Mouse (Mus musculus) heart, postnatal 0 days (tissue): ENCODE results near the gene Natd1. TPM values are rescaled to one million over a fixed set of nuclear protein-coding genes. Genes with fewer than 3 reads are reported as not detected.
A peak's percentile ranks its signal among the peaks of the same experiment; 100 is the strongest.

ENCODE experiments used
- ATAC-seq: fragments of 200-750 bp; cut with Nextera tagmentation; 2 replicates; pipeline ENCODE4 v1.8.0; 2017; ENCODE audit warnings: low read depth, moderate number of reproducible peaks, moderate library complexity; ENCODE audit not compliant: insufficient read depth
- DNase-seq: peaks from one replicate; pipeline ENCODE4 v3.0.0-alpha.2; 2016; ENCODE audit warnings: low spot score
- H3K27ac ChIP-seq: fragments of 300-500 bp; sonication (generic); 2 replicates; pipeline ENCODE4 v1.5.1; 2014; ENCODE audit warnings: low read depth, mild to moderate bottlenecking
- H3K27me3 ChIP-seq: fragments of 300-500 bp; sonication (generic); 2 replicates; pipeline ENCODE4 v1.6.1; 2014; ENCODE audit warnings: low read length, mixed read lengths; ENCODE audit not compliant: control insufficient read depth, insufficient read depth
- H3K36me3 ChIP-seq: fragments of 300-500 bp; sonication (generic); replicated peaks from 2 replicates; pipeline ENCODE4 v1.6.1; 2014; ENCODE audit warnings: low read length, mixed read lengths; ENCODE audit not compliant: control insufficient read depth, insufficient read depth
- H3K4me1 ChIP-seq: fragments of 300-500 bp; sonication (generic); 2 replicates; pipeline ENCODE4 v1.6.1; 2014; ENCODE audit warnings: antibody characterized with exemption; ENCODE audit not compliant: control insufficient read depth, insufficient read depth
- H3K4me2 ChIP-seq: fragments of 300-500 bp; sonication (generic); 2 replicates; pipeline ENCODE4 v1.6.1; 2014; ENCODE audit warnings: low read depth, mild to moderate bottlenecking, low read length, moderate library complexity
- H3K4me3 ChIP-seq: fragments of 300-500 bp; sonication (generic); 2 replicates; pipeline ENCODE4 v1.5.1; 2014; ENCODE audit warnings: low read depth, low read length
- H3K9ac ChIP-seq: fragments of 300-500 bp; sonication (generic); replicated peaks from 2 replicates; pipeline ENCODE4 v1.6.1; 2014; ENCODE audit warnings: low read depth, low read length, mixed read lengths
- H3K9me3 ChIP-seq: fragments of 300-500 bp; sonication (generic); replicated peaks from 2 replicates; pipeline ENCODE4 v1.6.1; 2016; ENCODE audit warnings: low read length; ENCODE audit not compliant: control insufficient read depth
- CTCF ChIP-seq: IDR thresholded peaks from 2 replicates; pipeline ENCODE4 v1.5.1; 2016; ENCODE audit warnings: antibody characterized with exemption, control low read depth, low read depth
- EP300 ChIP-seq: IDR thresholded peaks from 2 replicates; pipeline ENCODE4 v1.6.1; 2016; ENCODE audit warnings: antibody characterized with exemption, low read depth
- WGBS: fragments of 180-500 bp; shearing (Covaris S2); extraction: QIAGEN DNeasy Blood & Tissue Kit; methylation state at CpG from one replicate; pipeline ENCODE4 v1.1.7; 2014; 5-methylcytosine and 5-hydroxymethylcytosine counted together
- polyA plus RNA-seq: library from polyadenylated mRNA; unstranded; fragments of >200 nt; fragmentation: Nextera tagmentation; extraction: Ambion mirVana; gene quantifications from 2 replicates; pipeline ENCODE4 v1.2.1, GENCODE M21; 2015
- total RNA-seq: library from RNA; depleted of rRNA; stranded (reverse); fragments of >200 nt; gene quantifications from 2 replicates; pipeline ENCODE4 v1.2.3, GENCODE M21; 2014; ENCODE audit warnings: low replicate concordance

The Natd1 gene
- total and polyA plus RNA-seq, 2 experiments from 2014 or later: 11.2 to 32.1 TPM

DNA sequence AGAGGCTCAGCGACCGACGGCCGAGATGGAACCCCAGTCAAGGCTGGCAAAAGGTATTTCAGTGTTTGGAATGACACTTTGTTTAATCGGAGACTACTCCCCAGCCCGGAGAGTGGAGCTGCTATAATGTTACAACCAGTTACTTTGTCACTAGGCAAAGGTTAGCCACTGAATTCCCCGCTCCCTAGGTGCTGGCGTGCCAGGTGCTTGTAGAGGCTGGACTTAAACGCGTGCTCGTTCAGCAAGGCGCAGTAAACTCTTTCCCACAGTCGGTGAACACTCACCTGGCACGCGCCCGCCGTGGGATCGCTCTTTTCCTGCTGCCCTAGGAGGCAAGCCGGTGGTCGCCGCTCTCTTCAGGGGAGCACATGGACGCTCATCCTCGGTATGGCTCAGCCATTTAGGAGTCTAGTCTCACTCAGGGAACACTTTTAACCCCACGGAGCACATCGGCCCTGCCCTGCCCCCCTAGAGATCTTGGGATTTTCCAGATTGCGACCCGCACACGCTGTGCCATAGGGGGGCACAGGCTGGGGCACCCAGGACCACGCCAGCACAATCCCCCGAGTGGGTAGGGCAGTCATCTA lies 16.8 kb upstream of the Natd1 start:
- DNase-seq: no peak

GRCm38 (mm10) chr11:60930724-60931281 lies 16.3 kb upstream of the Natd1 start:
- peak overlapping the region; percentile 80 for H3K4me3 ChIP-seq
- peak overlapping the region; percentile 87 for H3K4me2 ChIP-seq
- no peaks in the 10 kb centered on the region for H3K36me3 ChIP-seq
- peaks cover 30% of the 10 kb centered on the region for H3K4me1 ChIP-seq
- TF ChIP-seq CTCF: no peak
- TF ChIP-seq EP300: no peak
- ATAC-seq: no peak
- peak overlapping the region; percentile 27; the same call in 1 of the 2 replicates for H3K9ac ChIP-seq
- peak overlapping the region; percentile 56 for H3K27ac ChIP-seq
- H3K27me3 ChIP-seq: no peaks in the 10 kb centered on the region
- H3K9me3 ChIP-seq: no peaks in the 10 kb centered on the region
- 7% methylated on average over 7 of the region's 7 CpGs for WGBS
- DNase-seq: peak; percentile 34

More for the DNA sequence above, 16.8 kb upstream of the Natd1 start:
- ATAC-seq: no peak; the same call in 1 of the 2 replicates
- Histone ChIP-seq H3K27ac (peak overlapping the region; percentile 56), H3K4me1 (peaks cover 35% of the 10 kb centered on the region), H3K4me2 (peak overlapping the region; percentile 87), H3K4me3 (peak overlapping the region; percentile 80), H3K9me3 (no peaks in the 10 kb centered on the region), H3K9ac (peak overlapping the region; percentile 27; the same call in 1 of the 2 replicates), H3K27me3 (no peaks in the 10 kb centered on the region), H3K36me3 (no peaks in the 10 kb centered on the region)
- 2% methylated on average over 30 of the region's 30 CpGs for WGBS
- TF ChIP-seq EP300: no peak
- TF ChIP-seq CTCF: no peak

DNA sequence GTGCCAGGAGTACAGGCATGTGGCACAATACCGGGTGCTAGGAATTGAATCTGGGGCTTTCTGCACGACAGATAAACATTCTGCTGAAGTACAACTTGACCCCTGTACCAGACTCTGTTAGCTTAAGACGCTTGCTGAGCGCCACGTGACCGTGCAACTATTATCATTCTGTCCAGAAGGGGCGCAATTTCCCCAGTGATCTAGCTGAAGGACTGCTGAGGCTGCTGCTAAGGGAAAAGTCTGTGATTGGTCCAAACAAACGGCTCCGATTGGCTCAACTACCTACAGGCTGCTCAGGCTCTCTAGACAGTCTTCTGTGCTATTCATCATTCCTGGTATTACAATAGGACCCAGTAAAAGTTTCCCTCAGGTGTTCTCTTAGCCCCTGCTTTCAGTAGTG lies 12.7 kb upstream of the Natd1 start:
- peak; percentile 95 for DNase-seq
- H3K27me3 ChIP-seq: no peaks in the 10 kb centered on the region
- TF ChIP-seq CTCF: peak; percentile 95
- no peak for TF ChIP-seq EP300
- peaks cover 8% of the 10 kb centered on the region for H3K4me1 ChIP-seq
- peak; percentile 55 for ATAC-seq
- WGBS: under 1% methylated on average over 9 of the region's 9 CpGs
- no peak overlapping the region for H3K4me3 ChIP-seq
- no peaks in the 10 kb centered on the region for H3K9me3 ChIP-seq
- no peak overlapping the region for H3K9ac ChIP-seq
- no peaks in the 10 kb centered on the region for H3K36me3 ChIP-seq
- H3K4me2 ChIP-seq: peak overlapping the region; percentile 28; the same call in 1 of the 2 replicates
- no peak overlapping the region for H3K27ac ChIP-seq

- 95% methylated on average over 1 of the region's 1 CpGs for WGBS
- H3K36me3 ChIP-seq: peaks cover 7% of the 10 kb centered on the region; the same call in 1 of the 2 replicates
- no peak overlapping the region for H3K4me3 ChIP-seq
- no peaks in the 10 kb centered on the region for H3K27me3 ChIP-seq
- H3K9ac ChIP-seq: no peak overlapping the region
- ATAC-seq (no peak), DNase-seq (no peak)
- H3K9me3 ChIP-seq: no peaks in the 10 kb centered on the region
- H3K27ac ChIP-seq: no peak overlapping the region
- no peaks in the 10 kb centered on the region for H3K4me1 ChIP-seq
- TF ChIP-seq CTCF (no peak), EP300 (no peak)
- H3K4me2 ChIP-seq: no peak overlapping the region
These were observed 10.4 kb upstream of the Natd1 start for GRCm38 (mm10) chr11:60924981-60925380.

GRCm38 (mm10) chr11:60924498-60924897 lies 9.9 kb upstream of the Natd1 start:
- TF ChIP-seq CTCF: no peak
- TF ChIP-seq EP300: no peak
- no peaks in the 10 kb centered on the region for H3K9me3 ChIP-seq
- DNase-seq (no peak), ATAC-seq (no peak)
- 49% methylated on average over 6 of the region's 6 CpGs for WGBS
- H3K27ac ChIP-seq: no peak overlapping the region
- H3K36me3 ChIP-seq: peaks cover 7% of the 10 kb centered on the region; the same call in 1 of the 2 replicates
- no peak overlapping the region for H3K9ac ChIP-seq
- H3K4me1 ChIP-seq: no peaks in the 10 kb centered on the region
- H3K27me3 ChIP-seq: no peaks in the 10 kb centered on the region
- H3K4me2 ChIP-seq: no peak overlapping the region
- no peak overlapping the region for H3K4me3 ChIP-seq
